Mouse (Mus musculus): Measurements from ENCODE around the gene Gnai1. TPM values are rescaled to one million over a fixed set of nuclear protein-coding genes. Genes with fewer than 3 reads are reported as not detected.

Gnai1 gene
- polyA plus RNA-seq, 1 experiment from 2014 or later = 93.2 TPM

DNA sequence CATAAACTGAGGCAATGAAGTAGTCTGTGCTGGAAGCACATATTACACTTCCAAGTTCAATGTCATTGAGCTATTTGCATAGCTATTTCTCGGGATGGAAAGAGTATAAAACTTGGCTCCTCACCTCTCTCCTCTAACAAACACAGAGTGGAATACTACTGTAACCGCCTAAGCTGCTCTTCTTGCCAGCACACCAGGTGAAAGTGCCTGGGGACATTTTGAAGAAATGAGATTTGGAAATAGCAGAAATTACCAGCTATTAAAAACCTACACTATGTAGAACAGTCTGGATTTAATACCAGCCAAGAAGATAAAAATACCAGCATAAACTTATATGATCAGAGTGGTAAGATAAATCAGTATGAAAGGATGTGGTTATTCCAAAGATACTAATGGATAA is 63.6 kb downstream of the Gnai1 start:
- Histone ChIP-seq H3K4me1 (replicated peaks; ENCODE audit: control insufficient read depth, insufficient read depth, low read length) (no peaks in the 10 kb centered on the region), H3K9me3 (ENCODE audit: control insufficient read depth, low read length) (no peaks in the 10 kb centered on the region), H3K36me3 (replicated peaks; ENCODE audit: control insufficient read depth, insufficient read depth) (no peaks in the 10 kb centered on the region), H3K4me3 (replicated peaks; ENCODE audit: low read length) (no peak overlapping the region), H3K4me2 (replicated peaks) (no peak overlapping the region), H3K27me3 (ENCODE audit: control insufficient read depth, insufficient read depth, low read length) (no peaks in the 10 kb centered on the region), H3K27ac (no peak overlapping the region), H3K9ac (no peak overlapping the region)
- WGBS = 73% methylated on average over 2 of the region's 2 CpGs
- ATAC-seq (ENCODE audit: low FRiP score) (no peak), DNase-seq (ENCODE audit: low spot score) (no peak)

DNA sequence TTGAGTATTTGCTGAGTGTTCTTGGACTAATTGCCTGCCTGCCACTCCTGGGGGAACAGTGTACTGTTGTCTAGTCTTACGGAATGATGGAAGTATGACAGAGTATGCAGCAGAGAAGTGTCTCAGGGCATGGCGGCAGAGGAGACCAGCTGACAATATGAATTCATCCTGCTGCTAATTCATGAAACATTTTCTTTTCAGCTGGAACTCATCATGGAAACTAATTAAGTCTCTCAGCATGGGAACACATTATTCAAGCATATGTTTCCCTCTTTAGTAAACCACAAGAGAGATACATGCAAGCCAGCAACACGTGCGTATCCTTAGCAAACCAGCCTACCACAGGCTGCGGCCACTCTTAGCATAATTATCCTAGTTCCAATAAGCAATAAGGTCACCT is 67.4 kb downstream of the Gnai1 start:
- Histone ChIP-seq H3K9ac (no peak overlapping the region), H3K4me3 (replicated peaks; ENCODE audit: low read length) (no peak overlapping the region), H3K36me3 (replicated peaks; ENCODE audit: control insufficient read depth, insufficient read depth) (no peaks in the 10 kb centered on the region), H3K4me1 (replicated peaks; ENCODE audit: control insufficient read depth, insufficient read depth, low read length) (no peaks in the 10 kb centered on the region), H3K27me3 (ENCODE audit: control insufficient read depth, insufficient read depth, low read length) (no peaks in the 10 kb centered on the region), H3K4me2 (replicated peaks) (no peak overlapping the region), H3K9me3 (ENCODE audit: control insufficient read depth, low read length) (no peaks in the 10 kb centered on the region), H3K27ac (no peak overlapping the region)
- WGBS = 35% methylated on average over 5 of the region's 5 CpGs
- DNase-seq (ENCODE audit: low spot score) (peak; percentile 53), ATAC-seq (ENCODE audit: low FRiP score) (peak; percentile 89)

DNA sequence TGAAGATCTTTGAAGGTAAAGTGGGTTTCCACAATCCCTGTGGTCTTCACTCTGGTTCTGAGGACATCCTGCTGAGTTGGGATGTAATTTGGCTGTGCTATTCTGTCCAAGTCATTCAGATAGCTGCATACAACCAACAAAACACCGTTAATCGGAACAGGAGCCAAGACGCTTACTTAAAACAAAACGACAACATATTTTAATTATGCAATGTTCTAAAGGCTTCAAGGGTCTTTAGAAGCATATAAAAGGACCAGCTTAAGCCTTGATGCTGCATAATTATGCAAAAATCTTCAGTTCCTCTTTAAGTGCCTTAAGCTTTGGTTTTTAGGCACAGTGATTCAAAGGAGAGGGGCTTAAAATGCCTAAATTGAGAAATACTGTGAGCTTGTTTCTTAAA is 70.6 kb downstream of the Gnai1 start:
- DNase-seq (ENCODE audit: low spot score) = no peak
- WGBS = 69% methylated on average over 4 of the region's 4 CpGs
- Histone ChIP-seq H3K9me3 (ENCODE audit: control insufficient read depth, low read length) (0 out of 2 replicates have a peak, but pooled peaks cover 6% of the 10 kb centered on the region), H3K36me3 (replicated peaks; ENCODE audit: control insufficient read depth, insufficient read depth) (peaks cover 7% of the 10 kb centered on the region; the same call in 1 of the 2 replicates), H3K9ac (no peak overlapping the region), H3K4me1 (replicated peaks; ENCODE audit: control insufficient read depth, insufficient read depth, low read length) (no peaks in the 10 kb centered on the region), H3K27me3 (ENCODE audit: control insufficient read depth, insufficient read depth, low read length) (no peaks in the 10 kb centered on the region), H3K4me3 (replicated peaks; ENCODE audit: low read length) (no peak overlapping the region), H3K27ac (no peak overlapping the region), H3K4me2 (replicated peaks) (no peak overlapping the region)
- no peak for ATAC-seq (ENCODE audit: low FRiP score)

DNA sequence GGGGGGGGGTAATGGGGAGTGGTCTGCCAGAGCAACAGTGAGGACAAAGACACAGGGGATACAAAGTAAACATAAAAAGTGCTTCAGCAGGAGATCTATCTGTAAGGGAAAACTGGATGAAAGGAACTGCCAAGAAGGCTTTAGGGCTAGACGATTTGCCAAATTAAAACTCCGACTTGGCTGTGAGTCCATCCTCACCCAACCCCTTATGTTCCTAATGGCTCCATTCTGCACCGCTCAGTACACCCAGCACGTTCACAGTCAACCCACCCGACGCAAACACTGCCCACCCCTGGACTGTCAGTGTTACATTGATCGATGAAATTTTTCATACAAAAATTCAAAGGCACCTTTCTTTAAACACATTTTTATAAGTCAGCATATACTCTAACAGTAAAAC is 71.5 kb downstream of the Gnai1 start:
- Histone ChIP-seq H3K27me3 (ENCODE audit: control insufficient read depth, insufficient read depth, low read length) (no peaks in the 10 kb centered on the region), H3K4me3 (replicated peaks; ENCODE audit: low read length) (no peak overlapping the region), H3K27ac (no peak overlapping the region), H3K36me3 (replicated peaks; ENCODE audit: control insufficient read depth, insufficient read depth) (peaks cover 7% of the 10 kb centered on the region; the same call in 1 of the 2 replicates), H3K4me1 (replicated peaks; ENCODE audit: control insufficient read depth, insufficient read depth, low read length) (no peaks in the 10 kb centered on the region), H3K9ac (no peak overlapping the region), H3K9me3 (ENCODE audit: control insufficient read depth, low read length) (0 out of 2 replicates have a peak, but pooled peaks cover 6% of the 10 kb centered on the region), H3K4me2 (replicated peaks) (no peak overlapping the region)
- ATAC-seq (ENCODE audit: low FRiP score) (no peak), DNase-seq (ENCODE audit: low spot score) (no peak)
- 73% methylated on average over 7 of the region's 7 CpGs for WGBS

DNA sequence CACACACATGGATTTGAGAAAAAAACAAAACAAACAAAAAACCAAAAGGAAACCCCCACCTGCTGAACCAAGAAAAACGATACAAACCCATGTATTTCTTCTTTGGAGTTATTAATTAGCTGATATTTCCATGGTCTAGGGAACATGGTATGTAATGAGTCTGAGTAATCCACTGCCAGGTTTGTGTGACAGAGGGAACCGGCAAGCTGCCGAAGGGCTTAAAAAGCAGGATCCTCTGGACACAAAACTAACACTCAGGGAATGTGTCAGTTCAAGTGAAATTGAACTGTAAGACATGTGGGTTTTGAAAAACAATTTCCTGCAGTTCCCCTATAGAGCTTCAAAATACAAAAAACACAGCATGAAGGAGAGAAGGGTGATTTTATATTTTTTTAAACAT is 72.1 kb downstream of the Gnai1 start:
- Histone ChIP-seq H3K4me3 (replicated peaks; ENCODE audit: low read length) (no peak overlapping the region), H3K27ac (no peak overlapping the region), H3K9ac (no peak overlapping the region), H3K9me3 (ENCODE audit: control insufficient read depth, low read length) (0 out of 2 replicates have a peak, but pooled peaks cover 6% of the 10 kb centered on the region), H3K36me3 (replicated peaks; ENCODE audit: control insufficient read depth, insufficient read depth) (peaks cover 7% of the 10 kb centered on the region; the same call in 1 of the 2 replicates), H3K4me2 (replicated peaks) (no peak overlapping the region), H3K27me3 (ENCODE audit: control insufficient read depth, insufficient read depth, low read length) (no peaks in the 10 kb centered on the region), H3K4me1 (replicated peaks; ENCODE audit: control insufficient read depth, insufficient read depth, low read length) (no peaks in the 10 kb centered on the region)
- ATAC-seq (ENCODE audit: low FRiP score) = no peak
- no peak for DNase-seq (ENCODE audit: low spot score)
- 81% methylated on average over 3 of the region's 3 CpGs for WGBS

DNA sequence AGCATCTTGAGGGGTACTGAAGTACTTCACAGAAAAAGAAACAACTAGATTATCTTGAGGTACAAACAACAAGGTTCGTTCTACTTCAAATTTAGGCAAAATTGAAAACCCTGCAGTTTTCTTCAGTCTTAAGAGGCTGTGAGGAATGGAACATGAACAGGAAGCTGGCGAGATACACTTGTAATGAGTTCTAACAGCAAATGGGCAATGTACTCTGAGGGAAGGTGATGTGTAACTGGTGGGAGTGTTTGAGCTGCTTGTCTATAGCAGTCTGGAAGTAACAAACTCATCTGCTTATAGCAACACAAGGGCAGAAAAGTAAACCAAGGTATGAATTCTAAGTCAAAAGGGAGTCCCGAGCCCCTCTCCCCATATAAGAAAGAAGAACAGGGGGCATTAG is 78.1 kb downstream of the Gnai1 start:
- H3K36me3 ChIP-seq (replicated peaks; ENCODE audit: control insufficient read depth, insufficient read depth) = peaks cover 3% of the 10 kb centered on the region; the same call in 1 of the 2 replicates
- 0 out of 2 replicates have a peak, but pooled peaks cover 5% of the 10 kb centered on the region for H3K9me3 ChIP-seq (ENCODE audit: control insufficient read depth, low read length)
- no peaks in the 10 kb centered on the region for H3K27me3 ChIP-seq (ENCODE audit: control insufficient read depth, insufficient read depth, low read length)
- 92% methylated on average over 3 of the region's 3 CpGs for WGBS
- no peak overlapping the region for H3K9ac ChIP-seq
- no peak overlapping the region for H3K4me3 ChIP-seq (replicated peaks; ENCODE audit: low read length)
- no peak for ATAC-seq (ENCODE audit: low FRiP score)
- no peak overlapping the region for H3K27ac ChIP-seq
- H3K4me2 ChIP-seq (replicated peaks) = no peak overlapping the region
- DNase-seq (ENCODE audit: low spot score) = no peak
- no peaks in the 10 kb centered on the region for H3K4me1 ChIP-seq (replicated peaks; ENCODE audit: control insufficient read depth, insufficient read depth, low read length)

DNA sequence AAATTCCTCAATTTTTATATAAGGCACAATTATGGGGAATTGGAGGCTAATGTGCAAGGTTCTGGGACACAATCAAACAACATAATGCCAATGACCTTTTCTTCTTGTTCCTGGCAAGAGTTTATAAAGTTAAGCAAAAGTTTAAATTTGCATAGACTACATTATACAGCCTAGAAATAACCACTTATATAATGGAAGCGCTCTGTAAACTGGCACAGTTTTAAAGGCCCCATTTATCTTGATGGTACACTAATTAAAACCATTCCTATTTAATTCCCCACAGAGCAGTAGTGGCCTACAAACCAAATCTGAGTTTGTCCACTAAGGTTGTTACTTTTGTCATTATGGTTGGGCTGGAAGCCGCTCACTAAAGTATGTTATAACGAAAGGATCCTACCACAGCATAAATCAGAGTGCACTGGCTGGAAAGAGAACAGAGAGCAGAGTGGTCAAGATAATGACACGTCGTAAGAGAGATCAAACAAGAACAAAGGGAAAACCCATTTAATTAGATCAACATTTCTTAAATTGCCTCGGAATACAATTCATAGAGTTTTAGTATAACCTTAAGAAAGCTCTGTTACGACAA is 85.7 kb downstream of the Gnai1 start:
- WGBS = 89% methylated on average over 7 of the region's 7 CpGs
- no peak overlapping the region for H3K4me2 ChIP-seq (replicated peaks)

DNA sequence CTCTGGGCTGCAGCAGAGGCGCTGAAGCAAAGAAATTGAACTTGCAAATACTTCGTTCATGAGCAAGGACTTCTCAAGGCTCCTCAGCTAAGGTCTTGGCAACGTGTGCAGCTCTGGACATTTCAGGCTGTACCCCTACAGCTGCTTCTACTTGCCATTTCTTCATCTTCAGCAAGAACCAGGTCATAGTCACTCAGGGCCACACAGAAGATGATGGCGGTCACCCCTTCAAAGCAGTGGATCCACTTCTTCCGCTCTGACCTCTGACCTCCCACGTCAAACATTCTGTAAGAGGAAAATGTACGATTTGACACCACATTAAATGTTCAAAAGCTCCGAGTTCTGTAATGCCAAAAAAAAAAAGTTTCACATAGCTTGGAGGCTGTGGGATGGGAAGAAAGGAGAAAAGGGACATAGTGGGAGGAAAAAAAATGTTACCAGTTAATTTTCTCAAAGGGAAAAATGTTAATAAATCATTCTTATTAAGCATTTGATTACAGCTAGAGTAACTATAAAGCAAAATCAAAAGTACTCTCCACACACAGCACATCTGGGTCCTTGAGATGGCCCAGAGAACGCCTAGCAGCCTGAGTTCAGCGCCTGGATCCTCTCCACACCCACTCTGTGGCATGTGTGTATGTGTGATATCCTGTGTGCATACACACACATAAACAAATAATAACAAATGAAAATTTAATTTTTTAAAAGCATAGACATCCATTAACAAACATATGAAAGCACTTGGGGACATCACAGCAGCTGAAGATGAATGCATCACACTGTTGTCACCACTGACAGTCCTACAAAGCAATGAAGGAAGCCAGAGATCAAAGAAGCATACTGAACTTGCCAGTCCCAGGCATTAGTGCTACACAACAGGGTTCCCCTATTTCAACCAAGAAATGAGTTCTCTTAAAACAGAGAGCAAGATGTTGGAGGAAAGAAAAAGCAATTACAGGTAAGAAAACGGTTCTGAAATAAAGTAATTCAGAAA is 86.6 kb downstream of the Gnai1 start:
- H3K9me3 ChIP-seq (ENCODE audit: control insufficient read depth, low read length) = no peaks in the 10 kb centered on the region
- peaks cover 21% of the 10 kb centered on the region for H3K36me3 ChIP-seq (replicated peaks; ENCODE audit: control insufficient read depth, insufficient read depth)
- no peak overlapping the region for H3K4me2 ChIP-seq (replicated peaks)
- no peaks in the 10 kb centered on the region for H3K27me3 ChIP-seq (ENCODE audit: control insufficient read depth, insufficient read depth, low read length)
- ATAC-seq (ENCODE audit: low FRiP score) (no peak), DNase-seq (ENCODE audit: low spot score) (no peak)
- 87% methylated on average over 11 of the region's 11 CpGs for WGBS
- H3K4me1 ChIP-seq (replicated peaks; ENCODE audit: control insufficient read depth, insufficient read depth, low read length) = no peaks in the 10 kb centered on the region
- H3K9ac ChIP-seq = no peak overlapping the region
- no peak overlapping the region for H3K27ac ChIP-seq
- H3K4me3 ChIP-seq (replicated peaks; ENCODE audit: low read length) = no peak overlapping the region

More for the DNA sequence above, 85.7 kb downstream of the Gnai1 start:
- ATAC-seq (ENCODE audit: low FRiP score) = no peak
- Histone ChIP-seq H3K4me3 (replicated peaks; ENCODE audit: low read length) (no peak overlapping the region), H3K36me3 (replicated peaks; ENCODE audit: control insufficient read depth, insufficient read depth) (peaks cover 21% of the 10 kb centered on the region), H3K9me3 (ENCODE audit: control insufficient read depth, low read length) (no peaks in the 10 kb centered on the region), H3K27me3 (ENCODE audit: control insufficient read depth, insufficient read depth, low read length) (no peaks in the 10 kb centered on the region), H3K27ac (no peak overlapping the region), H3K9ac (no peak overlapping the region), H3K4me1 (replicated peaks; ENCODE audit: control insufficient read depth, insufficient read depth, low read length) (no peaks in the 10 kb centered on the region)
- no peak for DNase-seq (ENCODE audit: low spot score)

DNA sequence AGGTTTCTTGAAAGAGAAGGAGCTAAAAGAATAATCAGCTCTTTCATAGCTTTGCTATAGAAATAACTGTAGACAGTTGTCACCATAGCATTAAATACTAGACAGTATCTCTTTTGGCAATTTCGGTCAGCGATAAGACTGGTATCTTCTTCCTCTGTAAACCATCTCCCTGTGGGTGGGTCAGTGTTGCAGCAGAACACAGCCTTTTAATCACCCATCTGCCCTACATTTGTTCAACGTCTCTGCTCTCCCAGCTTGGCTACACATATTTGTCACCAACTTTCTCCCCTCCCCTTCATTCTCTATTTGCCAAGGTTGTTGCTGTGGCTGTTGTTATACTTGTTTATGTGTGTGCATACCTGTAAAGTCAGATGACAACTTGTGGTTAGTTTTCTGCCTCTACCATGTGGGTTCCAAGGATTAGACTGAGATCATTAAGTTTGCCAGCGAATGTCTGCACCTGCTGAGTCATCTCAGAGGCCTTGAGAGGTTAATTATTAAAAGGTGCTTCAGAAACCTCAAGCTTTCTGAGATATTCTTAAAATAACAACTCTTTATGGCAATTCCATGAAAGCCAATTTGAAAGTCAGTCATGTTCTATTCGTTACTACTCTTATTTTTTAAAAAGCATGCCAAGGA is 109.7 kb downstream of the Gnai1 start:
- ATAC-seq (ENCODE audit: low FRiP score) = no peak
- Histone ChIP-seq H3K27me3 (ENCODE audit: control insufficient read depth, insufficient read depth, low read length) (no peaks in the 10 kb centered on the region), H3K27ac (no peak overlapping the region), H3K36me3 (replicated peaks; ENCODE audit: control insufficient read depth, insufficient read depth) (no peaks in the 10 kb centered on the region), H3K9ac (no peak overlapping the region), H3K9me3 (ENCODE audit: control insufficient read depth, low read length) (no peaks in the 10 kb centered on the region), H3K4me1 (replicated peaks; ENCODE audit: control insufficient read depth, insufficient read depth, low read length) (no peaks in the 10 kb centered on the region), H3K4me3 (replicated peaks; ENCODE audit: low read length) (no peak overlapping the region), H3K4me2 (replicated peaks) (no peak overlapping the region)
- DNase-seq (ENCODE audit: low spot score) = no peak
- WGBS = 84% methylated on average over 5 of the region's 5 CpGs

Measured in hindbrain, embryonic 14.5 days (tissue).